Mouse (Mus musculus) liver, postnatal 0 days (tissue): ENCODE measurements around the gene Thsd4.

Experiments used
- CTCF ChIP-seq: sonication (generic); IDR thresholded peaks from 2 replicates; pipeline ENCODE4 v1.5.1; 2016; ENCODE audit warnings: antibody characterized with exemption, low read depth
- EP300 ChIP-seq: IDR thresholded peaks from 2 replicates; pipeline ENCODE4 v1.6.1; 2016; ENCODE audit warnings: antibody characterized with exemption, low read depth, mild to moderate bottlenecking

GRCm38 (mm10) chr9:59965046-59965445 lies 556.8 kb downstream of the Thsd4 start:
- TF ChIP-seq CTCF (no peak), EP300 (no peak)
